Mouse (Mus musculus) layer of hippocampus, adult 2 months (tissue): ENCODE data around the gene Spi1. TPM values are rescaled to one million over a fixed set of nuclear protein-coding genes. Genes with fewer than 3 reads are reported as not detected.
A peak's percentile ranks its signal among the peaks of the same experiment; 100 is the strongest.

Experiments
- DNase-seq, 2 experiments: peaks; one replicate each; pipeline ENCODE4 v3.0.0; 2022; ENCODE audit warnings: low spot score in 2 of 2
- H3K27ac ChIP-seq: fragments of 200-600 bp; 2 replicates; pipeline ENCODE4 v1.8.1; 2022
- H3K4me3 ChIP-seq: fragments of 200-600 bp; 2 replicates; pipeline ENCODE4 v1.8.1; 2022; ENCODE audit warnings: mild to moderate bottlenecking
- CTCF ChIP-seq: fragments of 200-600 bp; conservative IDR thresholded peaks from 2 replicates; pipeline ENCODE4 v1.8.1; 2022; ENCODE audit warnings: antibody characterized with exemption, mild to moderate bottlenecking, moderate library complexity
- total RNA-seq, 2 experiments: library from RNA; stranded (reverse); gene quantifications; 2 replicates each; pipeline ENCODE4 v1.2.3; 2021

The Spi1 gene
- total RNA-seq, 2 experiments from 2014 or later, result 2.4 to 5.4 TPM

GRCm38 (mm10) chr2:91112491-91112890, 30.3 kb downstream of the Spi1 start:
- DNase-seq, result no peak
- TF ChIP-seq CTCF, result no peak
- H3K4me3 ChIP-seq, result no peak overlapping the region

GRCm38 (mm10) chr2:91113334-91113733, 31.1 kb downstream of the Spi1 start:
- Histone ChIP-seq H3K27ac (no peak overlapping the region), H3K4me3 (no peak overlapping the region)
- no peak for DNase-seq
- TF ChIP-seq CTCF, result no peak

More at GRCm38 (mm10) chr2:91112491-91112890, 30.3 kb downstream of the Spi1 start:
- H3K27ac ChIP-seq, result no peak overlapping the region

GRCm38 (mm10) chr2:91113852-91114251, 31.7 kb downstream of the Spi1 start:
- no peak for DNase-seq
- no peak overlapping the region for H3K4me3 ChIP-seq
- no peak overlapping the region for H3K27ac ChIP-seq
- no peak for TF ChIP-seq CTCF

- peak; percentile 91 to 94 for DNase-seq
- Histone ChIP-seq H3K27ac (no peak overlapping the region; the same call in 1 of the 2 replicates), H3K4me3 (peak overlapping the region; percentile 56)
- peak; percentile 100 for TF ChIP-seq CTCF
Measured at GRCm38 (mm10) chr2:91114781-91115577, 32.8 kb downstream of the Spi1 start.

GRCm38 (mm10) chr2:91115578-91115970, 33.4 kb downstream of the Spi1 start:
- H3K4me3 ChIP-seq, result peak overlapping the region; percentile 56
- DNase-seq, result no peak
- TF ChIP-seq CTCF, result no peak
- no peak overlapping the region; the same call in 1 of the 2 replicates for H3K27ac ChIP-seq

GRCm38 (mm10) chr2:91116842-91117241, 34.7 kb downstream of the Spi1 start:
- DNase-seq, result peak in 1 of 2 experiments; percentile 32
- no peak overlapping the region for H3K4me3 ChIP-seq
- H3K27ac ChIP-seq, result no peak overlapping the region
- no peak for TF ChIP-seq CTCF

- TF ChIP-seq CTCF, result no peak
- no peak within 1 kb of the TSS for H3K4me3 ChIP-seq
- DNase-seq, result no peak
- no peak within 1 kb of the TSS for H3K27ac ChIP-seq
Measured at GRCm38 (mm10) chr2:91117585-91118275, 35.5 kb downstream of the Spi1 start, which contains the start of gene Mybpc3. TSS of gene Mybpc3 (plus strand) at chr2:91118144.

- no peak overlapping the region for H3K27ac ChIP-seq
- DNase-seq, result no peak
- H3K4me3 ChIP-seq, result no peak overlapping the region
- TF ChIP-seq CTCF, result no peak
Measured at GRCm38 (mm10) chr2:91118647-91119046, 36.5 kb downstream of the Spi1 start.

GRCm38 (mm10) chr2:91119061-91119460, 36.9 kb downstream of the Spi1 start:
- TF ChIP-seq CTCF, result no peak
- no peak for DNase-seq
- H3K4me3 ChIP-seq, result no peak overlapping the region
- H3K27ac ChIP-seq, result no peak overlapping the region

- Histone ChIP-seq H3K4me3 (no peak overlapping the region), H3K27ac (no peak overlapping the region)
- no peak for DNase-seq
- no peak for TF ChIP-seq CTCF
Measured at GRCm38 (mm10) chr2:91119551-91119950, 37.4 kb downstream of the Spi1 start.

GRCm38 (mm10) chr2:91120261-91120671, 38.1 kb downstream of the Spi1 start:
- DNase-seq, result no peak
- Histone ChIP-seq H3K4me3 (no peak overlapping the region), H3K27ac (no peak overlapping the region)
- no peak for TF ChIP-seq CTCF

- no peak for TF ChIP-seq CTCF
- DNase-seq, result no peak
- no peak overlapping the region for H3K4me3 ChIP-seq
- H3K27ac ChIP-seq, result no peak overlapping the region
Measured at GRCm38 (mm10) chr2:91121011-91121410, 38.8 kb downstream of the Spi1 start.

- no peak for DNase-seq
- no peak overlapping the region for H3K4me3 ChIP-seq
- TF ChIP-seq CTCF, result no peak
- no peak overlapping the region for H3K27ac ChIP-seq
Measured at GRCm38 (mm10) chr2:91121497-91121896, 39.3 kb downstream of the Spi1 start.
